Mouse (Mus musculus) thymus, postnatal 10 days (tissue): ENCODE measurements around the gene Tmem182.

ENCODE experiments used
- DNase-seq, 2 experiments: peaks; one replicate each; pipeline ENCODE4 v3.0.0; 2021; ENCODE audit warnings: low spot score in 2 of 2

The Tmem182 gene

DNA sequence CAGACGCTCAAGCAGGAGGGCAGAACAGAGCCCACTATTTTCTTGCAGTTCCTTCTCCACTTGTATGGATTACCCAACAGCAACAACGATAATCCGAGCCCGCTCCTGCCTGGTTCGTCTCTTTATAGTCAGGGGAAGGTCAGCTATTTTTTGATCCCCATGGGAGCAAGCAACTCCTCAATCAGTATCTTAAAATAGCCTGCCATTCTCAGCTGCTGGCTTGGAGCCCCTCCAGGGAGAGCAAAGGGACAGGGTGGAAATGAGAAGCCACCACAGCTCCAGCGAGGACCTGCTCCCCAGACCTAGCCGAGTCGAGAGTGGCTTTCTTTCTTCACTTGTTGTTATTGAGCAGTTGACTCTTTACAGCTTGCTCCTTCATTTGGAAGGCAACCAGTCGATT is at the start of gene Tmem182:
Gene Tmem182, plus strand, starts transcription at position 251 of the 400 bp plus-strand sequence.
- no peak for DNase-seq

DNA sequence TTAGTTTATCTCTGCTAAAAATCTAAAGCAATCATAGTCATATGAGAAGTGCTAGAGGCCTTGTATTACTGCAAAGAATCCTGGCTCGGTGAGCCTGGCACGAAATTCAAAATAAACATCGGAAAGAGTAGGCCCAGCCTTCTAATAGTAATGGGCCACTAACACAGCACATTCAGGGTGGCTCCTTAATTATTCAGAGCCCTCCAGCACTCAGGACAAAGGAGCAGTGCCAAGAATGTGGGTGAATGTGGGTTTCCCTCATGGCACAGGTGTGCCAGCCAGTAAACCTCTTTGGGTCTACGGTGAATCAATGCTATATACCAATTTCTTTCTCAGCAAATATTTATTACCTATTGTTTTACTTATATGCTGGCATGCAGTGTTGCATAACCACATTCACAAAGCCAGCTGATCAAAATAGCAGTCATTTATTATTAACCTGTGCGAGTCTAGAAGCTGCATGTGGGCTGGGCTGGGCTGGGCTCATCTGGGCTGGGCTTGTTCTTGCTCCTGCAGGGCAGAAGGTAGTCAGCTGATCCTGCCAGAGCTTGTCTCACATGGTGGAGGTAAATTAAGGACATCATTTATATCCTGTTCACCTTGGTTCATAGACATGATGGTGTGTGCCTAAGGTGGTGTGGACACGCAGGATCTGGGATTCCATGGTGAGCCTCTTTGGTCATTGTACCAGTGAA is 45.5 kb upstream of the Tmem182 start:
- DNase-seq = no peak

DNA sequence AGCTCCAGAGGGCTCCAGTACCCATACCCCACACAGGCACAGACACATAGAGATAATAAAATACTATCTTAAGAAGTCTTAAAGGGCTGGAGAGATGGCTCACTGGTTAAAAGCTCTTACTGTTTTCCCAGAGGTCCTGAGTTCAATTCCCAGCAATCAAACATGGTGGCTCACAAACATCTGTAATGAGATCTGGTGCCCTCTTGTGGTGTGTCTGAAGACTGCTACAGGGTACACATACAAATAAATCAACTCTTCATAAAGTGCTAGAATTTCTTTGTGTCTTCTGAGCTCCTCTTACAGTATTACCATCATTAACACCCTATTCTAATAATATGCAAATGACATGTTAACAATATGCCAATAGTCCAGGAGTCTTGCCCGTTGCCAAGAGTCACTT is 41.4 kb upstream of the Tmem182 start:
- DNase-seq = no peak

DNA sequence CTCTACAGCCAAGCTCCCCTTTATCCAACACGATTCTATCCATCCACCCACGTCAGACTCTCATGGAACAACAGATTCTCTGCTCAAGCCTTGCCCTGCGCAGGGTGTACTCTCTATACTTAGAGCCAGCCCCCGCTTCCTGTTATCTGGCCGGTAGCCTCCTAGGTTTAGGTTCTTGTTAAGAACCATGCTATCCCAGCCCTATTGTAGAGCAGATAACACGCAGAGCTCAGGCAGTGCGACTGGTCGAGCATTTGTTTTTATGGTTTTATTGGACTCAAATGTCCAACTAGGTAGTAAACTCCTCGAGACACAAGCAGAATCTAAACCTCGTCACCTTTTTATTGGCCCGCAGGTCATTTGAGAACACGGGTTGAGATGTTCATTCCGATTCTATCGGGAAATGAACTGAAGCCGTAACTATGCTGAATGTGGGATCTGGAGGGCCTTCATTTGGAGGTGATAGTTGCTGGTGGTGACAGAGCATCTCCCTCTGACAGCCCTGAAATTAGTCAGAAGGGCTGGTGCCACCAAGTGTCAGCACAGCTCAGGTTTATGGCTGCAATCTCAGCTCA is 40.6 kb upstream of the Tmem182 start:
- no peak for DNase-seq

DNA sequence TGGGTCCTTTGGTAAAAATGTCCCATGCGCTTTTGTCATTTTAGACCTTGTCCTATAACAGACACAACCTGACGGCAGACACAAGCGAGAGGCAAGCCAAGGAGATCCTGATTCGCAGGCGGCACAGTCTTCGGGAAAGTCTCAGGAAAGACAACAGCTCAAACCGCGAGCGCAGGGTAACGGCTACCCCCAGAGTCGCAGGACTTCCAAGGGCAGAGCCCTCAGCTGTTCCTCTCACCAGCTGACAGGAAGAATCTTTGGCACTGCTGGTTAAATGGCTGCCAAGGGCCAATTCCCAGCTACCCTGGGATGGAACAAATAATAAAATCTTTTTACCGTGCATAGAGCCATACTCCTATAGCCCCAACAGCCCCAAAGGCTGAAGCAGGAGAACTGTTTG is 39.9 kb upstream of the Tmem182 start:
- DNase-seq = no peak

DNA sequence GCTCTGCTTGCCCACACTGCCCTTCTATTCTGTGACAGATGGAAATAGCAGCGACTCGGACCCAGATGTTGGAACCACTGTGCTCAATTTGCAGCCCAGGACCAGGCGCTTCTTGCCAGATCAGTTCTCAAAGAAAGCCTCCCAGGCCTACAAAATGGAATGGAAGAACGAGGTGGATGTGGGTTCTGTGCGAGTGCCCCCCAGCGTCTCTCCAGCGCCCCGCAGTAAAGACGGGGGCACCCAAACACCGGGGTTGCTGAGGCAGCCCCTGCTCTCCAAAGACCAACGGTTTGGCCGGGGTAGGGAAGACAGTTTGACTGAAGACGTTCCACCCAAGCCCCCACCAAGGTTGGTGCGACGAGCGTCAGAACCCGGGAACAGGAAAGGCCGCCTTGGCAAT is 37.8 kb upstream of the Tmem182 start:
- no peak for DNase-seq

DNA sequence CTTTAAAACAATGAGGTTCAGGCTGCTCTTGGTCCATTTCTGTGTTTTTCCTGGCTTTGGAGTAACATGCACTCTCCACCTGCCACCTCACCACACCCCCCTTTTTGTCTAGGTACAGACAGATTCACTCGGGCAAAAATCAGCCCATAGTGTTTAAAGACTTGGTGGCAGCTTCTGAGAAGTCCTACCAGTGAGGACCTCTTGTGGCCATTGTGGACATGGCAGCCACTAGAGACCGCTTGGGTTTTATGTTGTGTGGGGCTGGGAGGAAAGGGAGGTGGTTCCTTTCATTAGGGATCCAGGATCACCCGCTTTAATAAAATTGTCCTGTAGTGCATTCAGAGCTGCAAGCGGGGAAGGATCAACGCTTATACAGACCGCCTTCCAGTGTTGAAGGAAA is 36.8 kb upstream of the Tmem182 start:
- DNase-seq = peak in 1 of 2 experiments; percentile 23

DNA sequence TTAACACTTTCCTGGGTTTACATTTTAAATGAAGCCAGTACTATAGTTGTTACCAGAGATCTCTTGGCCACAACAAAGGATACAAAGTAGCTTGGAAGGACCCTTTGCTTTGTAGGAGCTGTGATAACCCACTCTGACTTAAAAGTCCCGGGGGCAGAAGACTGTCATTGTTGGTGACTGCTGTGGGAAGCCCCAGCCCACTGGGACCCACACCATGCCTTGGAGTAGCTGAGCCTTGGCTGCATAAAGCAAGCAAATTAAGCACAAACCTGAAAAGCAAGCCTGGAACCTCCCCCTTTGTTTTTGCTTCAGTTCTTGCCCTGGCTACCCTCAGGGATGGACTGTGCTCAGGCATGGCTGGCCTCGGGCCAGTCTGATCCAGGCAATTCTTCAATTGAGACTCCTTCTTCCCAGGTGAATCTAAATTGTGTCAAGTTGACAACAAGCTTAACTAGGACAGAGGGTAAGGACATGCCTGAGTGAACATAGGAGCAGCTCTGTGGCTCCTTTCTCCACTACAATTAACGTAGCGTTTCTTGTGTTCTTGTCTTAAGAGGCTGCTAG is 36.0 kb upstream of the Tmem182 start:
- no peak for DNase-seq

DNA sequence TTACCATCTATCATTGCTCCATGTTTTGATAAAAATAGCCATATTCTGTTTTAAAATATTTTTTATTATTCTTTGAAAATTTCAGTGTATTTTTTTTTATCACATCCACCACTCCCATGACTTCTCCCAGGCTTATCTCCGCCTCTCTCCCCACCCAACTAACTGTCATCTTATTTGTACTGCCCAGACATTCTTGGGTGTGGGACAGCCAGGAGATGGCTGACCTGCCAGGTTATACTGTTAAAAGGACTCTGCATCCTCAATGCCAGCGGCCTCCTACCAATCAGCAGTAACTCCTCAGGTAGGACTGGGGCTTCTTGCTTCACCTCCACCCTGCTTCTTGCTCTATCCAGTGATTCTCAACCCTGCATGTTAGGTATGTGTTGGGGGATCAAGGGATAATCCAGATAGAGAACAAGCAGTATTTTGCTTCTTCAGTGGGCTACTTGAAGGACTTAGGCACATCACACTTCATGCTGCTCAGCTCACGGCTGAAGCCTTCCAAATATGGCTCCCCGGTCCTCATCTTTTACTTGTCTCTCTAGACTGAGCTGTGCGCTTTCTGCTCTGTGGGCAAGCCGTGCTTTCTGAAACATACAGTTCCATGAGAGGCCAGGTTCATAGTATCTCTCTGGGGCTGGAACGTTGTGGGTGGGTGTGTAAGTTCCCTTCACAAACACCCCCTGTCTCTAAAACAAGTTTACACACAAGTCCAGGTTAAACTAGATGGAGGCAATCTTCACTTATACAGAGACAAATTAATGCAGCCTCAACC is 34.0 kb upstream of the Tmem182 start:
- no peak for DNase-seq

DNA sequence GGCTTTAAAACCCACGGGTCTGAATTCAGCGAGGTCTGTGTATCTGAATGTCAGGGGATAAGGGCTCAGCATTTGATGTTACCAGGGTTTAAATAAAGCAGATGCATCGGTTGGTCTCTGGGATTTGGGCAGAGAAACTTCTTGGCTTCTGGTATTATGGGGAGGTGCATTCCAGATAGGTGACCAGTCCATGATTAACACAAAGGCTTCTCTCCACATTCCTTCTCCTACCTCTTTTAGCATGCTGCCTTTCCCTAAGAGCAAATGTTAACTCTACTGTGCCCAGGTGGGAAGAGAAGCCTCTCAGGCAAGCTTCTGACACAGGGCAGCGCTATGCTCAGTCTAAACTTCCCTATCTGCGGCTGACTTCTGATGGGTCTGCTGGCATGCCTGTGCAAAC is 32.2 kb upstream of the Tmem182 start:
- no peak for DNase-seq

DNA sequence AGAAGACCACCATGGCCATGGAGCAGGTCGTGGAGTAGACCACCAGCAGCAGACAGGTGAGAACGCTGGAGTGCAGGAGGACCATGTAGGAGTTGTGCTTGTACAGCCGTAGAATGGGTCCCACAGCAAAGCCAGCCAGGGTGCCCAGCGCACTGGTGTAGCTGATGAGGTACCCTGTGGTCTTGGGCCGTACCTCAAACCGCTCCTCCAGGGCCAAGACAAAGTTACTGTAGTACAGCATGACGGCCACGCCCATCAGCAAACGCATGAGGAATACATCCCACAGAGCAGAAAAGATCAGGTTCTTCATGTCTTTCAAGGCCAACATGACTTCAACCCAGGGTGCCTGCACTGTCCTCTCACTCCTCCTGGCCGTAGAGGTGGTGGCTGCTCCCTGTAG is 31.4 kb upstream of the Tmem182 start:
- no peak for DNase-seq

DNA sequence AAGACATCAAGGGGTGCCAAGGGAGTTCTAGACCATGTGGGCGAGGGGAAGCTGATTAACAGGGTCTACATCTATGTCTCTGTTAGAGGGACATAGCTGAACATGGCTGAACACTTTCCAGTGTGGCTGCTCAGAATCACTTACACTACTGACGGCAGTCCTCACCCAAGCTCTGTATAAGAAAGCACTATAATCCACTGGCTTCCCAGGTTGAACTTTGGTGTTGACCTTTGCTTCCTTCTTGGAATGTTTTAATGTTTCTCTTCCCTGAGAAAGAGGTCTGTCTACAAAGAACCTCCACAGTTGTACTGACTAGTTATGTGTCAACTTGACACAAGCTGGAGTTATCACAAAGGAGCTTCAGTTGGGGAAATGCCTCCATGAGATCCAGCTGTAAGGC is 29.3 kb upstream of the Tmem182 start:
- DNase-seq = no peak

DNA sequence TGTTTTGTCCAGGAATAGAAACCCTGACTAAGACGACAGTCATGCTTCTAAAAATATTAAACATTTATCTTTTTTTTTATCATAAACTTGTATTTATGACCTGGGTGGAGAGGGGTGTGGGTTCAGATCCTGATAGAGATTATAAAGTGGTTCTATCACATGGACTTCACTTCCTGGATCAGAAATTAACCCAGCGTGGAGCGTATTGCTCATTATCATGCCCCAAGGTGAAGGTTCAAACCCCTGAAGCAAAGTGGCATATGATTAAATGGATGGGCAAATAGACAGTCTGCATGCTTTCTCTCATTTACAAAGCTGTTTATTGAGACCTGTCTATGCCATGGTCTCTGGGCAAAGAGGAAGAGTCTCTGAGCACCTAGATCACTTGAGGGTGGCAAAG is 28.6 kb upstream of the Tmem182 start:
- DNase-seq = no peak

DNA sequence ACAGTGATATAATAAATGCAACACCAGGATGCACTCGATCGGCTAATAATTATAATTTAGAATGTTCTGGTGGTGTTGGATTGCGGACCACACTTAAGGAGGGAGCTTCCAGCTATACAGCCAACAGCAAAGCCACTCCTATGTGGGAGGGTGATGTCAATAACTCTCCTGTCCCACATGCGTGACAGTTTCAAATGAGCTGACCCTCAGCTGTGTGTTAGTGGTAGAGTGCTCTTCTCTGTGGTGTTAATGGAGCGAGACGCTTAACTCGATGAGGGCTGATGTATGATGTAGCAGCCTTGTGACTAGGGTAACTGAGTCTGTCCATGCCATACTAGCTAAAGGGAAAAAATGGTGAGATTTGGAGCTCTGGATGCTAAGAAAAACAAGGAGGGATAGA is 22.0 kb upstream of the Tmem182 start:
- no peak for DNase-seq

DNA sequence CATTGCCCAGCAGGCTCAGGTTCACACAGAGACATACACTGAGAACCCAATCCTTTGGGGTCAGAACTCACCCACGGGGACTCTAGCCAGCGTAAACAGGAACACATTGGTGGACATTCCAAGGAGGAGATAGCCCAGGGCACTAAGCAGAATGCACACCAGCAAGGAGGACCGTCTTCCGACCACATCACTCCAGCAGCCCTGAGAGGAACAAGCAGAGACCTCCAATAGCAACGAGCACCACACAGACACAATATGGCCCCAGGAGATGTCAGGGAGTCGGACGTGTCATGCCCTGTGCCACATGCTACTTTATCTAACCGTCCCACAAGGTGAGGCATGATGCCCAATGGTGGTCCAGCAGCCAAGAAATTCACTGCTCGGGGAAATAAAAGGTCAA is 21.1 kb upstream of the Tmem182 start:
- no peak for DNase-seq

DNA sequence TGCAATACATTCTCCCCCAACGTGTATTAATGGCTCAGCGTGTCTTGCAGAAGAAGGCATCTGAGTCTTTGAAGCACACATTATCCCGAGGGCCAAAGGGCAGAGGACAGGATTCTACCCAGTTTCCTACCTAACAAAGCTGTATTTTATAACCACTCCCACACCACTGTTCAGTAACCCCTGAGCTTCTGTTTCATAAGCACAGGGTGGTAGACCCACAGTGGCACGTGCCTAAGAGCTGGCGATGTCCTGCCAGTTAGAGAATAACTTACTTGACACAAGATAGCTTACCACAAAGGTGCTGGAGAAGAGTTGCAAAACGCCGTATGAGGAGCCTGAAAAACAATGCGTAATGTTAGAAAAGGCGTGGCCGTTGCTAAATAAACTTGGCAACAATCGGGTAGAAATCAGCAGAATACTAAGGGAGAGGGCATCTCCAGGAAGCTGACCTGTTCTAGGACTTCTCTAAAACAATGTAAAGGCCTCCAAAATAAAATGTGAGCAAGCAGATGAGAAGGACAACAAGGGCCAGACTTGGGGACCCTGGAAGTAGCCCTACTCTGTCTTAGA is 19.4 kb upstream of the Tmem182 start:
- DNase-seq = no peak

DNA sequence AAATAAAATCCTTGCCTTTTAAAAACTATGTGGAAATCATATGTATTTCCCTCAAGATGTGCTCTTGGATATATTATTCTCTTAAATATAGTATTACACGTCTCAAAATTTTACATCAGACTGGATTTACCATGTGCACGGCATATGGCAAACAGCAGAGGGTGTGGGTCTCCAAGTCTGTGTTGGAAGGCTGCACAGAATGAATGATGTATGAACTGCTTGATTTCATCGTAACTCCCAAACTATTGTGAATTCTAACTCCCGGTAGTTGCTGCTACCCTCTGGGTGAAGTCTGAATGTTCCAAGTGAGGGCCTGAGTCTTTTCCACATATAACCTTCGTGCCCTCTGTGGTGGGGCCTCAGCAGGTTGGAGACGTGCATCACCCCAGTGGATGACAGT is 16.4 kb upstream of the Tmem182 start:
- no peak for DNase-seq

DNA sequence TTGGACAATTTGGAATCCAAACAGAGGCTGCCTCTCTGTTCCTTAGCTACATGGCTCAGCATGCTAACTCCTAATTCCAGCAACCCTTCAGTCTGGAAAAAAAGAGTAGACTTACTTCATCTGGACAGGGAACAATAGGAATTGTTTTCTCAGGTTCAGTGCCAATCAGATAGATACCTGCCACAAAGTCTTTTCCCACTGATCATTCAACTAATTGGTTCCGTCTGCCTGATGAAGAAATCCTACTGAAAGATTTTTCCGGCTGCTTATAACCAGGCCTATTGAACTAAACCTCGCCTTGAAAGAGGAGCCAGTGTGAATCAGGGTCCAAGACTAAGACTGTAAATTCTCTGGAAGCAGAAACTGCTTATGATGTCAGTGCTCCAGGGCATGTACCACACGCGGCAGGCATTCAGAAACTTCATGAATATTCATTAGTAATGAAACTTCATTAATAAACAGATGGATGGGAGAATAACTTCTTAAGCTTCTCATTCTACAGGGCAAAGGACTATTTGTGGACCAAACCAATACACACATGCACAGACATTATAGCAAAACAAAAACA is 15.7 kb upstream of the Tmem182 start:
- DNase-seq = no peak

DNA sequence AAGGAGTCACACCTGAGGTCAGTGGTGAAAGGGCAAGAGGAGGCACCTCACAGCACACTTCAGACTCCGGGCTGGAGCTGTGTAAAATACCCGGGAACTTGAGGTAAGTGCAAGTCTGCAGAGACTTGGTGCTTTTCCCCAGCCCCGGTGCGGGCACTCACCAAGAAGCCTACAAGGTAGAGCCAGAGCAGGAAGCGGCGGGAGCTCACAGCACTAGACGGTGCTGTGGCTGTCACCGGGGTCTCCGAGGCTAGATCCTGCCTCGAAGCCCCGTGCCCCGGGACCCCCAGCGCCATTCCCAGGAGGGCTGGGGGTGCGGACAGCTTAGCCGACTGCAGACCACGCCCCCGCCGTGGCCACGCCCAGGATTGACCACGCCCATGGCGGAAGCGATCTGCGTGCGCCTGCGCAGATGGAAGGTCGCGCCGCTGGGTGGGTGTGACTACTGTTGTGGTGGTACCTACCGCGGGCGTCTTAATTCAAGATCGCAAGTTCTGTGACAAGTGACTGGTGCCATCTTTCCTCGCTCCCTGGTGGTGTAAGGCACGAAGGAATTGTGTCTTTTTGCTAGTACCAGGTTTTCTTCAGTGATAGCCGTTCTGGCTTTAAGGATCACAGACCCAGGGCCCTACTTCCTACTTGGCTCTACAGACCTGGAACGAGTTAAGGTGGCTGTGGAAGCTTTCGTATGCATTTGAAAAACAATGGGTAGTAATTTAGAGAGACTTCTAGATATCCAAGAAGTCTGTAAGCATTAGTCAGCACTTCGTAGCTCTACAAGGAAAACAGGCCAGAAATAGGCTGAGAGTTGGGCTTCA is 14.9 kb upstream of the Tmem182 start, which contains the start of gene Mfsd9:
Gene Mfsd9, minus strand, starts transcription at position 364 of the 818 bp plus-strand sequence.
- peak; percentile 84 to 93 for DNase-seq

DNA sequence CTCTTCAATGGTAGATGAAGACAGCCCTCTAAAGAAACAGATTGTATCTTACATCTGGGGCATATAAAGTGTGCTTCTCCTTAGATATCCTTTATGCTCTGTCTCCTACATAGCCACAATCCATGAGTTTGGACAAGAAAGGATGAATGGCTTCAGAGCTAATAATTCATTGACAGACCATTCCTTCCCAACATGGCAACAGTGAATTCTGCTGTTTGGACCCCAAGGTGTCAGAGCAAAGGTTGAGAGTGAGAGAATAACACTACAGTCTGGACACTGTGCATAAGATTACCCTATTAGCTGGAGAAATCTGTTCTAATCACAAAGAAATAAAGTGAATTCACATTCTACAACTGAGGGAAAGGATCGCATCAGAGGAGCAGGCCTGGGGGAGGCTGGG is 9.9 kb upstream of the Tmem182 start:
- DNase-seq = no peak

DNA sequence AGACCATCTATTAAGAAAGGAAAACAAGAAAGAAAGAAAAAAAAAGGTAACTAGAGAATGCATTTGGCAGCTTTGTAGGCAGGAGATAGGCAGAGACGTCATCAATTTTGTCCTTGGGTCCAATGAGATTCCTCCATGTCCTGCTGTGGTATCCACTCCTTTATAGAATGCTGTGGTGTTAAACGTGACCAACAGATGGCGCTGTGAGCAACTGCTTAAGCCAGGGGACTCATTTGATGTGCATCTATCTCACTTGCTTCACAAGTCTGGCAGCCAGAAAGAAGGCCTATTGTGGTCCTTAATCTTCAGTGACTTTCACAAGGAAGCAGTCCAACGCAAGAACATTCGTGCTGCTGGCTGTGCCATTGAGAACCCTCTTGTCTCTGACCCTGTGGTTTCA is 8.1 kb upstream of the Tmem182 start:
- peak; percentile 22 to 52 for DNase-seq
